Mouse (Mus musculus) heart, postnatal 4 days (tissue): ENCODE measurements at regions not wholly inside any gene's neighbourhood (a gene's known extent, or its start where the extent isn't known, plus 50 kb on each side); places are given as distances from the start of the nearest gene placed in this dataset.
A peak's percentile ranks its signal among the peaks of the same experiment; 100 is the strongest.

Experiments used
- DNase-seq: peaks from one replicate; pipeline ENCODE4 v3.0.0; 2021

DNA sequence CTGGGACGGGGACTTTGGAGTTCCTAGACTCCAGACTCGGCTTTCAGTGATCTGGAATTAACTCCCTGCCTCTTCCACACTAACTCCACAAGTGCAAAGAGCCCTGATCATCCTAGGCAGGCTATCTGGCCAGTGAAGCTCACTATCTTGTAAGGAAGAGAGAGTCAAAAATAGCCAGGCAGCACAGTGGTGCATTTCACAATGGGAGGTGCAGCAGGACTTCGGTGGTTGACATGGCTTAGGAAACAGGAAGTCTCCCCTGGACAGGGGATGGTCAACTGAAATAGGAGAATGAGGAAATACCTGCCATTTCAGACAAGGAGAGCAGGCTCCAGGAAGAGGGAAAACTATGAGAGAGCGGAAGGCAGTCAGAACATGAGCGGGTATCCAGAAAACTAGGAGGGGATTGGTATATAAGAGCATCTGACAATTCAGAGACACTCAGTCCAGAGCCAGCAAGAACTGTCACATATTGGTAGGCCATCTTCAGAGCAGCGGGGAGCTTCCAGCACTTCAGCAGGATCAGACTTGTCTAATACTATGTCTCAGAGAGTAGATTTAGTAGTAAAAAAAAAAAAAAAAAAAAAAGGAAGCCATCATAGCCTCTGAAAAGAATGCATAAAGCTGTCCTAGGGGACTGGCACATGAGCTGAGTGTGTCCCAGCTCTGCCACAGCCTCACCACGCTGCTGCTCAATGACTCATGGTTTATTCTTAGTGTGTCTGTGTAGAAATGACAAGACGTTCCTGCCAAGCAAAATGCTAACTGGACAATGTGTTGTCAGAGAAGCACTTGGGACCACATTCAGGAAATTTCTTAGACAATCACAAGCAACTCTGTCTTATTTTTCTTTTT lies 184.5 kb upstream of the Cpeb2 start:
- DNase-seq, result peak; percentile 28

DNA sequence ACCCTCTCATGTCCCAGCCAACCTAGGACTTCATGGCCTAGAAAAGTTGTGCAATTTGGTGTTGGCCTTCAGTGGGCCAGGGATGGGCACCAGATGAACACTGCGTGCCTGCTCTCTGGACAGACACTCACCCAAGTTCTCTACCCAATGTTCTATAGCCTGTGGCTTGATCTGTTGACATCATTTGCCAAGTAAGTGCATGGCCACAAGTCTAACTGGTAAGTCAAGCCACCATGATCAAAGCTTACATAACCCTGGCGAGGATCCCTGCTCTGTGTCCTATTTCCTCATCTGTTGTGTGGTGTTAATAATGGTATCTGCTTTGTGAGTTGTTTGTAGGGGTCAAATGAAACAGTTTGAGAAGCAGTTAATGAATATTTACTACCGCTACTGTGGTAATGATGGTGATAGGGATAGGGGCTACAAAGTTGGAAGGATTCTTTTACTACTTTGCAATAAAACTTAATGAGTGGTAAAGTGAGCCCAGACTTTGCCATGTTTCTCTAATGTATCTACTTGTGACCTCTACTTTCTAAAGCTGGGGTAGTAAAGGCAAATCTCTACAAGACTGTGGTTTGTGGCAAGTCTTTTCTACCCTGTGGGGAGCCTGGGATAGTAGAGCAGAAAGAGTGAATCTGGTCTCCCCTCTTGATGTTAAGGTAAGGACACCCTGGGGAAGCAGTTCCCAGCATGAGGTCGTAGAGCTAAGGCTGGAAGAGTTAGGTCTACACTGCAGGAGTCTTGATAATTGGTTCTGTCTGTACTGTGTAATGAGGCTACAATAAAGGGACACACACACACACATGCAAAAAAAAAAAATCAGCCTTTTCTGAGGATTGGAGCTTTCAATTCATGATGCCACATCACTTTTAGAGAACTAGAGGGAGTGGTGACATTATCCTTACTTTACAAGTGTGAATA lies 183.3 kb upstream of the Cpeb2 start:
- no peak for DNase-seq

GRCm38 (mm10) chr5:43050961-43051517 lies 181.9 kb upstream of the Cpeb2 start:
- DNase-seq, result no peak

DNA sequence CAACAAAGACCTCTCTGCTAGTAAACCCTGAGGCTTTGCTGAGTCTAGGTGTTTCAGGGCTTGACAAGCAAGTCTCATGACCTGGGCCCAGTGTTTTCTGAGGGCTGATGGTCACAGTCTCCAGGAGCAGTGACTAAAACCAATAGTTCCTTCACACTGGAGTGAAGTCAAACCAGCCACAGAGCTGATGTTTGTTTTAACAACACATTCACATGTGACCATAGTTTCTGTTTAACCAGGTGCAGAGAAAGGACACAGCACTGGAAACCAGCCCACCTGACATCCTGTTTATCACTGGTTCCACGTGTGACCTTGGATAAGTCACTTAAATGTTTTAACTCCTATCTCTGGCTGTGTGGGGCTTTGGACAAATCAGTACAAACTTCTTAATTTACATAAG lies 180.3 kb upstream of the Cpeb2 start:
- no peak for DNase-seq

DNA sequence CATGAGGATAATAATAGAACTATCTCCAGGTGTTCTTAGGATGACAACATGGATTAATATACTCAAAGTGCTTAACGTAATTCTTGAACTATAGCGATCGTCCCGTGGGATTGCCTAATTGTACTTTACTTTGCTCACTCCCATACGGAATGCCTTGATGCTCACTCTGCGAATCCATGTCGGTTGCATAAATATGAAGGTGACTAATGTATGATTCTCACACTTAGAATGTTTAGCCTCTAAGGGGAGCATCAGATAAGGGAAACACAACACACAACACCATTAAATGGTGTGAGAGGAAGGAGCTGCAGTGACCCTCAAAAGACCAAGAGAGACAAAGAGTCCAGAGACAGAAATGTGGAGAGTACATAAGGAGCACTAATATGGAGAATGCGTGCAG lies 178.4 kb upstream of the Cpeb2 start:
- DNase-seq, result no peak

DNA sequence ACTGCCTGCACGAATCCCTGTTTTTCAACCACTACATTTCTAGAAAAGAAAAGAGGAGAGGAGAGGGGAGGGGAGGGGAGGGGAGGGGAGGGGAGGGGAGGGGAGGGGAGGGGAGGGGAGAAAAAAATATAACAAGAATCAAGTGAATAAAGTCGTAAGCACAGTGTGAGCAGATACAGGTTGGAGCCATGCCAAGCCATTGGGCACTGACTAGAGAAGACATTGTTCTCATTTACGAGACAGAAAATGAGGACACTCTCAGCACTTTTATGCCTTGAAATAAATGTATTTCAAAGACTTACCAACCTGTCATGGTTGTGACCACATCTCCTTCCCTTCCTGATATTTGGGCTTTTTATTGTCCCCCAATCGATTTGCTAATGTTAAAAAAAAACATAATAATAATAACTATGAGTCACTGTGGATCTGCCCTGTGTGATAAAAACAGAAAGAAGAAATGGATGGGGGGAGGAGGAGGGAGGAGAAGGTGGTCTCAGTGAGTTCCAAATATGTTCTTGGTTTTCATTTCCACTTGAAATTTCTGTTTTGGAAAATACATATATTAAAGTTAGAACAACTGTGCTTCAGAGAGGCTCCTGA lies 177.8 kb upstream of the Cpeb2 start:
- DNase-seq, result no peak

- no peak for DNase-seq
These were observed 176.5 kb upstream of the Cpeb2 start for GRCm38 (mm10) chr5:43056486-43056885.

DNA sequence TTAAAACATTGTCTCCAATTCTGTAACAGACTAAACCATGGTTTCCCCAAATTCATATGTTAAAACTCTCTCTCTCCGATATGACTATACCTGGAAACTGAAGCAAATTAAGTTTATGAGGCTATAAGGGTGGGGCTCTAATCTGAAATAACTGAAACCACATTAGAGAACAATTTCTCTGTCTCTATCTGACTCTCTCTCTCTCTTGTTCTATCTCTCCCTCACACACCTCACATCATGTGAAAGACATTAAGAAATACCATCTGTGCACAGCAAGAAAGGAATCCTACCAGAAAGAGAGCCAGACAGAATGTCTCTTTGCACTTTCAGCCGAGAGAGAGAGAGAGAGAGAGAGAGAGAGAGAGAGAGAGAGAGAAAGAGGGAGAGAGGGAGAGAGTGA lies 171.7 kb upstream of the Cpeb2 start:
- DNase-seq, result no peak

DNA sequence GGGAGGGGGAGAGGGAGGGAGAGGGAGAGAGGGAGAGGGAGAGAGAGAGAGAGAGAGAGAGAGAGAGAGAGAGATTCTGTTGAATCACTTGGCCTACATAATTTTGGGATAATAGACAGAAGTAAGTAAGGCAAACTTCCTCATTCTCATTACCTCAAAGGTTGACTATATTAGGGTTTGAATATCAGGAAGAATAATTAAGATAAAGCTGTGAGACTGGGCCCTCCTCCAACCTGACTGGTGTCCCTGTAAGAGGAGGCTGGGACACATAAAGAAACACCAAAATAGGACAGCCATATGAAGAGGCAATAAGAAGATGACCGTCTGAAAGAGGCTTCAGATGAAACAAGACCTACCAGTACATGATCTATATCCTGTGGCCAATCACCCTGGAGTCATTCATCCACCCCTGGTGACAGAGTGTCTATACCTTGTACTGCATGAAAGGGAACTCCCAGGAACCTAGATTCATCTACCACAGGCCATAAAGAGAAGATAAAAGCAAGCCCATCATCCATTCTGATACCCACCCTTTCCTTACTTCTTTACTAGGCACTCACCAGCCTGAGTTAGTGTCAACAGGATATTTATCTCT lies 171.1 kb upstream of the Cpeb2 start:
- no peak for DNase-seq

DNA sequence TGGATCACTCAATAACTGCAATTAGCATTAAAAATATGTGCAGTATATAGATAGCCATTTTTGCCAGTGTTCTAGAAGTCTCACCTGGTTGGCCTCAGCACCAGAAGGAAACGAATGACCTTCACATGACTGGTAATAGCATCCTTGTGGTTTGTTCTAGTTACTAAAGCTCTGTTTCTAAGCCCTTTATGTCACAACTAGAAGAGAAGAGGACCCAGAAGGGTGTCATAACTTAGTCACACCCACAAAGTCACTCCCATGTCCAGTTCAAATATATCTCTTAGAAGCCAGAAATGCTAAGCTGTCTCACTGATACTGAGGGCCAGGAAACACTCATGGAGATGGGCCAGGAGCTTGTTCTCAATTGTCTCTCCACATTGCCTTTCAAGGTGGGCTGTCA lies 170.5 kb upstream of the Cpeb2 start:
- DNase-seq, result no peak

DNA sequence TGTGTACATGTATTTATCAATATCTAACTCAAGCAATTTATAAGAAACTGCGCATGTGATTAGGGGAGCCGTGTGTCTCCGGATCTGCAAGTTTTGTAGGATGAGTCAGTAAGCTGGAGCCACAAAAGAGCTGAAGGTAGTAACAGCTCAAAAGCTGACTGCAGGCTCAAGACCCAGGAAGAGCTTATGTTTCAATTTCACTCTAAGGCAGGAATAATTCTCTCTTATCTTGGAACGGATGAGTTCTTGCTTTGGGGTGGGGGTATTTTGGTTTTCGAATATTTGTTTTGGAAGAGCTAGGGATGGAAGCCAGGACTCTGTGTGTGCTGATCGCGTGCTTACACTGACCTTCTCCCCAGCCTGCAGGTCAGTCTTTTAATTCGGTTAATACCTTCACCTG lies 169.6 kb upstream of the Cpeb2 start:
- no peak for DNase-seq

DNA sequence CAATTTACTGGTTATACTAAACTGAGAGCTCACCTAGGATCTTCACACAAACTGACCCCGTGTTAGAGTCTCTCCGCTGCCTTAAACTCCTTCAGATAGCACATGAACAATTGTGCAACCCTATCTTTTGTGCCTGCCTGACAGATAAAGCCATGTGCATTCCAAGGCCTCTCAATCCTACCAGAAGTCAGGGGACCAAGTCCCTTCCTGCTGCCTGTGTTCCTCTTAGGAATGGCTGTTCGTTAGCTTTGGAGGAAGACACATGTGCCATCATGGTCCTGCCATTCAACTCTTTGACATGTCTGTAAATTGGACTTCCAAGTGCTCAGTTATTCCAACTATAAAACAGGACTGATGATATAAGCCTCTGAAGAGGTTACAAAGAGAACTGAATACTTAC lies 161.4 kb upstream of the Cpeb2 start:
- no peak for DNase-seq

GRCm38 (mm10) chr5:43072340-43072739 lies 160.6 kb upstream of the Cpeb2 start:
- no peak for DNase-seq

DNA sequence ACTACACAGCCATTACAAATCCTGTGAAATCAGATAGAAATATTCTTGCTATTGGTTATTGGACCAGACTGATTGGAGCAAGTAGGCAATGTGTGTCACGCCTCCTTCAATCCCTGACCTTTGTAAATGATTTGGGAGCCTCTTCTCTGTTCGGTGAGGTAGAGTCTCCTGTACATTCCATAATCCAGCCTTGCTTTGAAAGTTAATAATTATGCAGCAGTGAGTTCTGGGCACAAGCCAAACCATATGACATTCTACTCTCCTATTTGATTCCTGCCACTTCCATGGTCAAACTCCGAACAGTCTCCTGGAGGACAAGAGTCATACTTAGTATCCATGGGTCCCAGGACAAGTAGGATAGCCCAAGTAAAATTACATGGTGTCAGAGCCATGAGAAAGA lies 158.4 kb upstream of the Cpeb2 start:
- no peak for DNase-seq

DNA sequence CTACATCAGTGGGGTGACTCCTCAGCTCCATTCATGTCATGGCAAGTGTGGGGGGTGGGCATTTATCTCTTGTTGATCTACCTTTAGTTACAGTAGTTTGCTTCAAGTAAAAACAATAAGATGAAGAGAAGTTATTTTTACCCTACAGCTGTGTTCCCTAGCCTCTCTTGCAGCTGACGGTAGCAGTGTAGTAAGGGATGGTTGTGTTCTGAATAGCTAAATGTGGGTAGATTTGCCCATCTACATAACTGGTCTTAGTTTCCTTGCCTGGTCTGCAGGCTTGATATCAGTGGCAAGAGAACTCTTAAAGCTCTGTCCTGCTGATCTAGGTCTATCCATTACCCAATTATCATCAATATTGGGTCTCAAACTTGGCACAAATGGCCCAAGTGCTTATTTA lies 152.7 kb upstream of the Cpeb2 start:
- no peak for DNase-seq

GRCm38 (mm10) chr5:43081561-43082534 lies 151.1 kb upstream of the Cpeb2 start:
- peak; percentile 20 for DNase-seq

DNA sequence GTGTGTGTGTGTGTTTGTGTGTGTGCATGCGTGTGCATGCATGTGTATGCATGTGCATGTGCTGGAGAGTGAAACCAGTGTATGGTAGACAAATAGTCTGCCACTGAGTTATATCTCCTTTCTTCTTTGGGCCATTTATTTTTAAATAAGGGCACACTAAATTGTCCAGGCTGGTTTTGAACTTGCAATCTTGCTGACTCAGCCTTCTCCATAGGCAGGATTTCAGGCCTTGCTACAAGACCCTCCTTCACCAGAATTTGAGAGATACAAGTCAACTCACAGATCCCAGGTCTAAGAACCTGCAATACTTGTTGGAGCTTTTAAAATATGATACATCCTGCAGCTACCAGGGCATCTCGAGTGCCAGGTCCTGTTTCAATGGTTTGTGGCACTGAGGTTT lies 145.9 kb upstream of the Cpeb2 start:
- DNase-seq, result no peak

DNA sequence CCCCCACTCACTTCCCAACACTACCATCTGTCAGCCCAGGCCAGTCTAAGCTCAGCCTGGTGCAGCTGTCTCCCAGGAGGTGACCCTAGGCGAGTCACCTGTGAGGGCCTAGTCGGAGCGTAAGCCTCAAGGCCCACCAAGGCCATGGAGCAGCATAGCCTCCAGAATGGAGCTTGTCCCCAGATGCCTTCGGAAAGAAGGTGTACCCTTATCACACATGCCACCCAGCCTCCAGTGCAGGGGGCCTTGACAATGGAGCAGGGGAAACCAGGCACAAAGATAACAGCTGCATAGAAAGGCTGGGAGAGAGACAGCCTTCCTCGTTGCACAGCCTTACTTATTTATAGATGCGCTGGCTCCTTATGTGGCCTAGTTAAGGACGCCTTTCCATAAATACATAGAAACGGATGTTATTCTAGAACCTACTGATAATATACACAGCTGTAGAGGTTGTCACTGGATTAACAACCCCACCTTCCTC lies 145.0 kb upstream of the Cpeb2 start:
- DNase-seq, result peak; percentile 6

- no peak for DNase-seq
These were observed 144.1 kb upstream of the Cpeb2 start for GRCm38 (mm10) chr5:43088650-43089397.

GRCm38 (mm10) chr5:43089475-43089874 lies 143.5 kb upstream of the Cpeb2 start:
- DNase-seq, result no peak
